Mouse (Mus musculus): ENCODE results near the gene Phf14. TPM values are rescaled to one million over a fixed set of nuclear protein-coding genes. Genes with fewer than 3 reads are reported as not detected.

Gene Phf14
- polyA plus RNA-seq, 1 experiment, result 56.9 TPM

DNA sequence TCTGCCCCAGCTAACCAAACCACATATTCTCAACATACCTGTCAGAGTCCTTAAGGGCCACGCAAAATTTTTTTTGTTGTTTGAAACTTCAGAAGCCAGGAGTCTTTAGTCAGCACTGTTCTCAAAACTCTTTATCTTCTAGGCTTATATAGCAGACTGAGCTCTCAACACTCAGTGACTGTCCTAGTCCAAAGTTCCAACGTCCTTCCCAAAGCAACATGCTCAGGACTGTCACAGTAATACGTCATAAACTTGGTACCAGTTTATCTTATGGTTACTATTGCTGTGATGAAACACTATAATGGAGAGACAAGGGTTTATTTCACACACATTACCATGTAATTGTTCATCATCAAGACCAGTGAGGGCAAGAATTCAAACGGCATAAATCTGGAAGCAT lies 113.9 kb downstream of the Phf14 start:
- no peak overlapping the region for H3K27ac ChIP-seq (ENCODE audit: insufficient read depth, low read length)
- no peaks in the 10 kb centered on the region for H3K27me3 ChIP-seq (ENCODE audit: control insufficient read depth, insufficient read depth, low read length, poor library complexity, severe bottlenecking)
- H3K4me3 ChIP-seq (ENCODE audit: low read depth, low read length), result no peak overlapping the region
- H3K9me3 ChIP-seq (replicated peaks; ENCODE audit: control insufficient read depth, insufficient read depth, low read length, poor library complexity, severe bottlenecking), result no peaks in the 10 kb centered on the region
- TF ChIP-seq POLR2A (IDR thresholded peaks at IDR 0.05; ENCODE audit: insufficient read depth, low read length) (no peak), CTCF (IDR thresholded peaks at IDR 0.05; ENCODE audit: low read depth, low read length) (no peak), EP300 (IDR thresholded peaks at IDR 0.05; ENCODE audit: insufficient read depth, low read depth, low read length) (no peak)
- H3K4me1 ChIP-seq (ENCODE audit: control insufficient read depth, insufficient read depth, low read length), result no peaks in the 10 kb centered on the region
- no peaks in the 10 kb centered on the region for H3K36me3 ChIP-seq (ENCODE audit: control insufficient read depth, insufficient read depth, low read length, poor library complexity, severe bottlenecking)
- no peak overlapping the region for H3K9ac ChIP-seq (ENCODE audit: low read depth, poor library complexity, severe bottlenecking)

- H3K27ac ChIP-seq (ENCODE audit: insufficient read depth, low read length), result no peak overlapping the region
- no peaks in the 10 kb centered on the region for H3K36me3 ChIP-seq (ENCODE audit: control insufficient read depth, insufficient read depth, low read length, poor library complexity, severe bottlenecking)
- TF ChIP-seq EP300 (IDR thresholded peaks at IDR 0.05; ENCODE audit: insufficient read depth, low read depth, low read length) (no peak), POLR2A (IDR thresholded peaks at IDR 0.05; ENCODE audit: insufficient read depth, low read length) (no peak)
- H3K9ac ChIP-seq (ENCODE audit: low read depth, poor library complexity, severe bottlenecking), result no peak overlapping the region
- no peak overlapping the region for H3K4me3 ChIP-seq (ENCODE audit: low read depth, low read length)
- no peaks in the 10 kb centered on the region for H3K9me3 ChIP-seq (replicated peaks; ENCODE audit: control insufficient read depth, insufficient read depth, low read length, poor library complexity, severe bottlenecking)
- no peaks in the 10 kb centered on the region for H3K4me1 ChIP-seq (ENCODE audit: control insufficient read depth, insufficient read depth, low read length)
- H3K27me3 ChIP-seq (ENCODE audit: control insufficient read depth, insufficient read depth, low read length, poor library complexity, severe bottlenecking), result no peaks in the 10 kb centered on the region
These were observed 115.8 kb downstream of the Phf14 start for GRCm38 (mm10) chr6:12023395-12023794.

GRCm38 (mm10) chr6:12026804-12027537 lies 119.4 kb downstream of the Phf14 start:
- Histone ChIP-seq H3K4me3 (ENCODE audit: low read depth, low read length) (no peak overlapping the region), H3K9me3 (replicated peaks; ENCODE audit: control insufficient read depth, insufficient read depth, low read length, poor library complexity, severe bottlenecking) (no peaks in the 10 kb centered on the region), H3K4me1 (ENCODE audit: control insufficient read depth, insufficient read depth, low read length) (no peaks in the 10 kb centered on the region), H3K9ac (ENCODE audit: low read depth, poor library complexity, severe bottlenecking) (no peak overlapping the region), H3K27ac (ENCODE audit: insufficient read depth, low read length) (no peak overlapping the region), H3K36me3 (ENCODE audit: control insufficient read depth, insufficient read depth, low read length, poor library complexity, severe bottlenecking) (no peaks in the 10 kb centered on the region), H3K27me3 (ENCODE audit: control insufficient read depth, insufficient read depth, low read length, poor library complexity, severe bottlenecking) (no peaks in the 10 kb centered on the region)
- TF ChIP-seq EP300 (IDR thresholded peaks at IDR 0.05; ENCODE audit: insufficient read depth, low read depth, low read length) (no peak), CTCF (IDR thresholded peaks at IDR 0.05; ENCODE audit: low read depth, low read length) (no peak), POLR2A (IDR thresholded peaks at IDR 0.05; ENCODE audit: insufficient read depth, low read length) (no peak)

DNA sequence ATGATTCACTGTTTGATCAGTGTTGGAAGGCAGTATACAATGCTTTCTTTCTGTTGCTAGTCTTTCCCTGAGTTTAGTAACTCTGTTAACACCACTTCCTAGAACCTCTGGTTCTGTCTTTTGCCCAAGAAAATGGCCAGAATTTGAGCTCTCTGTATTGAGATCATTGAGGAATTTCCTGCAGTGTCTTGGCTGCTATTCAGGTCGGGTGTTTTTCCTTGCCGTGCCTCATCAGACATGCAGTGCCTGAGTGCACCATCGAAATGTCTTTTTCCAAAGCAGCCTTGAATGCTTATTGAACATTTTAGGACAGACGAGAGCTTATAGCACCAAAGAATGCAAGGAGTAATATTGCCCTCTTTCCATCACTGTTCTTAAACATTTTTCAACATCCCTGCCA lies 127.0 kb downstream of the Phf14 start:
- no peak overlapping the region for H3K4me3 ChIP-seq (ENCODE audit: low read depth, low read length)
- no peaks in the 10 kb centered on the region for H3K36me3 ChIP-seq (ENCODE audit: control insufficient read depth, insufficient read depth, low read length, poor library complexity, severe bottlenecking)
- TF ChIP-seq CTCF (IDR thresholded peaks at IDR 0.05; ENCODE audit: low read depth, low read length) (no peak), EP300 (IDR thresholded peaks at IDR 0.05; ENCODE audit: insufficient read depth, low read depth, low read length) (no peak), POLR2A (IDR thresholded peaks at IDR 0.05; ENCODE audit: insufficient read depth, low read length) (no peak)
- no peak overlapping the region for H3K9ac ChIP-seq (ENCODE audit: low read depth, poor library complexity, severe bottlenecking)
- H3K27me3 ChIP-seq (ENCODE audit: control insufficient read depth, insufficient read depth, low read length, poor library complexity, severe bottlenecking), result no peaks in the 10 kb centered on the region
- no peaks in the 10 kb centered on the region for H3K9me3 ChIP-seq (replicated peaks; ENCODE audit: control insufficient read depth, insufficient read depth, low read length, poor library complexity, severe bottlenecking)
- no peak overlapping the region for H3K27ac ChIP-seq (ENCODE audit: insufficient read depth, low read length)
- no peaks in the 10 kb centered on the region for H3K4me1 ChIP-seq (ENCODE audit: control insufficient read depth, insufficient read depth, low read length)

GRCm38 (mm10) chr6:12038268-12038667 lies 130.7 kb downstream of the Phf14 start:
- Histone ChIP-seq H3K36me3 (ENCODE audit: control insufficient read depth, insufficient read depth, low read length, poor library complexity, severe bottlenecking) (no peaks in the 10 kb centered on the region), H3K27me3 (ENCODE audit: control insufficient read depth, insufficient read depth, low read length, poor library complexity, severe bottlenecking) (no peaks in the 10 kb centered on the region), H3K4me3 (ENCODE audit: low read depth, low read length) (no peak overlapping the region), H3K9ac (ENCODE audit: low read depth, poor library complexity, severe bottlenecking) (no peak overlapping the region), H3K27ac (ENCODE audit: insufficient read depth, low read length) (no peak overlapping the region), H3K4me1 (ENCODE audit: control insufficient read depth, insufficient read depth, low read length) (no peaks in the 10 kb centered on the region), H3K9me3 (replicated peaks; ENCODE audit: control insufficient read depth, insufficient read depth, low read length, poor library complexity, severe bottlenecking) (no peaks in the 10 kb centered on the region)
- TF ChIP-seq CTCF (IDR thresholded peaks at IDR 0.05; ENCODE audit: low read depth, low read length) (no peak), POLR2A (IDR thresholded peaks at IDR 0.05; ENCODE audit: insufficient read depth, low read length) (no peak), EP300 (IDR thresholded peaks at IDR 0.05; ENCODE audit: insufficient read depth, low read depth, low read length) (no peak)

DNA sequence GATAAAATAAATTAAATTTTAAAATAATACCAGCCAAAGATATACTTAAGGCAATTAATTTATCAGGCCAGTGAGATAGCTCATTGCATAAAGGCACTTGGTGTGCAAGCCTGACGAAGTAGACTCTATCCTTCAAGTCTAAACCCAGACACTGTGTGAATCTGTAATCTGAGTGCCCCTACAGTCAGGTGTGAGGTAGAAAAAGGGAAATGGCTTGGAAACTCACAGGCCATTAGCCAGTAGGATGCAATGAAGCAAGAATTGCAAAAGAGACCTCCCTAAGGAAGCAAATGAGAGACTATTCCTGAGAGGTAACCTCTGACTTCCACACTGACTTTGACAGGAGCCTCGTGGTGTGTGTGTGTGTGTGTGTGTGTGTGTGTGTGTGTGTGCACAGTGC lies 145.3 kb downstream of the Phf14 start:
- no peaks in the 10 kb centered on the region for H3K9me3 ChIP-seq (replicated peaks; ENCODE audit: control insufficient read depth, insufficient read depth, low read length, poor library complexity, severe bottlenecking)
- no peak for TF ChIP-seq EP300 (IDR thresholded peaks at IDR 0.05; ENCODE audit: insufficient read depth, low read depth, low read length)
- TF ChIP-seq POLR2A (IDR thresholded peaks at IDR 0.05; ENCODE audit: insufficient read depth, low read length), result no peak
- no peak for TF ChIP-seq CTCF (IDR thresholded peaks at IDR 0.05; ENCODE audit: low read depth, low read length)
- no peak overlapping the region for H3K27ac ChIP-seq (ENCODE audit: insufficient read depth, low read length)
- no peak overlapping the region for H3K9ac ChIP-seq (ENCODE audit: low read depth, poor library complexity, severe bottlenecking)
- no peak overlapping the region for H3K4me3 ChIP-seq (ENCODE audit: low read depth, low read length)
- H3K4me1 ChIP-seq (ENCODE audit: control insufficient read depth, insufficient read depth, low read length), result peaks cover 1% of the 10 kb centered on the region
- no peaks in the 10 kb centered on the region for H3K36me3 ChIP-seq (ENCODE audit: control insufficient read depth, insufficient read depth, low read length, poor library complexity, severe bottlenecking)
- no peaks in the 10 kb centered on the region for H3K27me3 ChIP-seq (ENCODE audit: control insufficient read depth, insufficient read depth, low read length, poor library complexity, severe bottlenecking)
